Mouse (Mus musculus) MEL (cell line): ENCODE measurements around the gene Axdnd1.

Experiments
- BHLHE40 ChIP-seq: IDR thresholded peaks from 2 replicates; pipeline ENCODE4 v1.6.1; 2012; ENCODE audit warnings: low read depth, mild to moderate bottlenecking, inconsistent platforms, low read length, improper control_type of control experiment, borderline replicate concordance
- CTCF ChIP-seq, 3 experiments: IDR thresholded peaks in 2 of 3; conservative IDR thresholded peaks in 1 of 3; 2 replicates each; pipeline ENCODE4 v1.5.1; 2011 to 2012; ENCODE audit warnings: low read length in 3 of 3, low read depth in 2 of 3, mild to moderate bottlenecking in 2 of 3, improper control_type of control experiment in 1 of 3, inconsistent platforms in 1 of 3, mixed read lengths in 1 of 3, moderate library complexity in 1 of 3; ENCODE audit not compliant: control insufficient read depth in 1 of 3, insufficient read depth in 1 of 3, poor library complexity in 1 of 3, severe bottlenecking in 1 of 3
- E2F4 ChIP-seq: IDR thresholded peaks from 2 replicates; pipeline ENCODE4 v1.6.1; 2011; ENCODE audit warnings: low read depth, low read length, improper control_type of control experiment, borderline replicate concordance
- EP300 ChIP-seq, 2 experiments: IDR thresholded peaks; 2 replicates each; pipeline ENCODE4 v1.6.1; 2011; ENCODE audit warnings: improper control_type of control experiment in 2 of 2, low read length in 2 of 2, low read depth in 1 of 2, mild to moderate bottlenecking in 1 of 2
- HCFC1 ChIP-seq: IDR thresholded peaks from 2 replicates; pipeline ENCODE4 v1.6.1; 2012; ENCODE audit warnings: low read depth, mild to moderate bottlenecking, inconsistent platforms, low read length, improper control_type of control experiment, moderate library complexity
- MAX ChIP-seq: IDR thresholded peaks from 2 replicates; pipeline ENCODE4 v1.6.1; 2011; ENCODE audit warnings: low read length, improper control_type of control experiment
- MAZ ChIP-seq: IDR thresholded peaks from 2 replicates; pipeline ENCODE4 v1.6.1; 2012; ENCODE audit warnings: low read depth, mild to moderate bottlenecking, inconsistent platforms, low read length, improper control_type of control experiment
- POLR2A ChIP-seq, 2 experiments: IDR thresholded peaks; 2 replicates each; pipeline ENCODE4 v1.6.1; 2011 to 2012; ENCODE audit warnings: low read length in 2 of 2, mild to moderate bottlenecking in 2 of 2, control low read depth in 1 of 2, improper control_type of control experiment in 1 of 2, low read depth in 1 of 2, moderate library complexity in 1 of 2; ENCODE audit not compliant: control insufficient read depth in 1 of 2, insufficient read depth in 1 of 2, poor library complexity in 1 of 2
- UBTF ChIP-seq: IDR thresholded peaks from 2 replicates; pipeline ENCODE4 v1.6.1; 2012; ENCODE audit warnings: low read depth, mild to moderate bottlenecking, inconsistent platforms, low read length, improper control_type of control experiment, moderate library complexity, borderline replicate concordance; ENCODE audit not compliant: insufficient read depth
- USF2 ChIP-seq, 2 experiments: IDR thresholded peaks; 2 replicates each; pipeline ENCODE4 v1.6.1; 2011 to 2012; ENCODE audit warnings: improper control_type of control experiment in 2 of 2, low read length in 2 of 2, borderline replicate concordance in 1 of 2, inconsistent platforms in 1 of 2, low read depth in 1 of 2, mild to moderate bottlenecking in 1 of 2; ENCODE audit not compliant: insufficient read depth in 1 of 2

DNA sequence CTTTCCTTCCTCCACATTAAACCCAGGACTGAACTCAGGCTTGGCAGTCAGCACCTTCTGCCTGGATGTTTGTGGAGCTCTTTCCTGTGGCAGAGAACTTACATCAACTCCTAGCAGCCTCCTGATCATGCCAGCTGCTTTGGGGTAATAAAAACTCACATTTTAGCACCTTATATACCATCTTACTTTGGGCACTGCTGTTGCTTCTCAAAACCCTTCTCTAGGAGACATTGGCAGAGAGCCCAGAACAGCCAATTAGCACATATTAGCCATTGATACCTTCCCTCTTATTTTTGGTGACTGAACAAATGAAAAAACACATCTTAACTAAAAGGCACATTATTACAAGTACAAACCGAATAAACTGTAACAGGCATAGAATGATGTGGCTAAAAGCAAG is 24.1 kb upstream of the Axdnd1 start:
- TF ChIP-seq CTCF (IDR thresholded peaks at IDR 0.05 in 2 of 3, conservative IDR thresholded peaks at IDR 0.05 in 1 of 3; ENCODE audit: control insufficient read depth in 1 of 3, insufficient read depth in 1 of 3, low read depth in 2 of 3, low read length in 3 of 3, poor library complexity in 1 of 3, severe bottlenecking in 1 of 3): no peak
- no peak for TF ChIP-seq BHLHE40
- no peak for TF ChIP-seq MAZ
- TF ChIP-seq EP300 (IDR thresholded peaks at IDR 0.05; ENCODE audit: low read depth in 1 of 2, low read length in 2 of 2): no peak
- TF ChIP-seq POLR2A (IDR thresholded peaks at IDR 0.05; ENCODE audit: control insufficient read depth in 1 of 2, insufficient read depth in 1 of 2, low read depth in 1 of 2, low read length in 2 of 2, poor library complexity in 1 of 2): no peak
- no peak for TF ChIP-seq UBTF
- no peak for TF ChIP-seq E2F4
- TF ChIP-seq HCFC1: no peak
- TF ChIP-seq MAX: no peak
- no peak for TF ChIP-seq USF2 (IDR thresholded peaks at IDR 0.05; ENCODE audit: borderline replicate concordance in 1 of 2, insufficient read depth in 1 of 2, low read depth in 1 of 2, low read length in 2 of 2)
